Mouse (Mus musculus): ENCODE measurements around the gene Clic3. TPM values are rescaled to one million over a fixed set of nuclear protein-coding genes. Genes with fewer than 3 reads are reported as not detected.
A peak's percentile ranks its signal among the peaks of the same experiment; 100 is the strongest.

The Clic3 gene
- polyA plus RNA-seq, 1 experiment from 2014 or later, result 8.0 TPM

DNA sequence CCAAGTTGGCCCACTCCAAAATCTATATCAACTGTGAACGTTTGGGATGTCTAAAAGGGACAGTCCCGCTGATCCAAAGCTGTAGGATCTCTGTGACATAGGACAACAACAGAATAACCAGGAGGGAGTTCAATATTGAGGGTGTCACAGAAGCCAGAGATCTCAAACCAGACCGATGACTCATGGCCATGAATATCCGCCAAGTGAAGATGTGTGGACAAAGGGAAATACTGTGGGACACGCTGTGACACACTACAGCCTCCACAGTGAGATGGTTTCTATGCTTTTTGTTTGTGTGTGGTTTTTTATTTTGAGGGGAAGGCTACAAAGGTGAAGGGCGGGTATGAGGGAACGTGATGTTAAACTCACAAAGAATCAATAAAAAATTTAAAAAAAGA lies 32.0 kb downstream of the Clic3 start:
- no peak overlapping the region for H3K4me2 ChIP-seq (ENCODE audit: low read depth, low read length)
- ATAC-seq (replicated peaks; ENCODE audit: extremely low read depth, insufficient read depth, low FRiP score), result no peak
- WGBS, result 61% methylated on average over 7 of the region's 7 CpGs
- no peak overlapping the region for H3K27ac ChIP-seq (ENCODE audit: low read length)
- no peaks in the 10 kb centered on the region for H3K4me1 ChIP-seq (ENCODE audit: control insufficient read depth, insufficient read depth, low read length)
- H3K4me3 ChIP-seq (ENCODE audit: low read length), result no peak overlapping the region
- H3K36me3 ChIP-seq (ENCODE audit: control insufficient read depth, insufficient read depth), result no peaks in the 10 kb centered on the region
- H3K9me3 ChIP-seq (replicated peaks; ENCODE audit: control insufficient read depth, low read length), result no peaks in the 10 kb centered on the region
- H3K27me3 ChIP-seq (ENCODE audit: control insufficient read depth, insufficient read depth, low read length), result peaks cover 2% of the 10 kb centered on the region; the same call in 1 of the 2 replicates
- H3K9ac ChIP-seq (ENCODE audit: low read length), result no peak overlapping the region

DNA sequence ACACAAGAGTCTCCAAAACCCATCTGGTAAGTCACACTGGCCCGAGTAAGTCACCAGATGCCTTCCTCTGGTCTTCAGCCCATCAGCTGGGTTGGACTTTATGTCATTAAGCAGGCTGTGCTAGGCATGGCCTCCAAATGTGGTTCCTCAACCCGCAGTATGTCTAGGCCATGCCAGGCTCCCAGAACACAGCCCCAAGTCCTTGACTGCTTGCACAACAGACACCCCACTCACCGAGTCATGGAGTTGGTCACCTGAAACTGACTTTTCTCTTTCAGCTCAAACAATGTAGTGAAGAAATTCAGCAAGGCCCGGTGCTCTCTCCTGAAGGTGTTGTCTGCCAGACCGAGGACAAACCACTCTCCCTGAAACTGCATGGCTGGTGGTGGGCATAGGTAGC lies 36.4 kb downstream of the Clic3 start:
- no peaks in the 10 kb centered on the region for H3K36me3 ChIP-seq (ENCODE audit: control insufficient read depth, insufficient read depth)
- no peak overlapping the region for H3K4me2 ChIP-seq (ENCODE audit: low read depth, low read length)
- H3K4me3 ChIP-seq (ENCODE audit: low read length), result no peak overlapping the region
- no peak overlapping the region for H3K9ac ChIP-seq (ENCODE audit: low read length)
- ATAC-seq (replicated peaks; ENCODE audit: extremely low read depth, insufficient read depth, low FRiP score), result no peak
- 70% methylated on average over 5 of the region's 5 CpGs for WGBS
- no peak overlapping the region for H3K27ac ChIP-seq (ENCODE audit: low read length)
- H3K9me3 ChIP-seq (replicated peaks; ENCODE audit: control insufficient read depth, low read length), result no peaks in the 10 kb centered on the region
- no peaks in the 10 kb centered on the region for H3K4me1 ChIP-seq (ENCODE audit: control insufficient read depth, insufficient read depth, low read length)
- H3K27me3 ChIP-seq (ENCODE audit: control insufficient read depth, insufficient read depth, low read length), result peaks cover 2% of the 10 kb centered on the region; the same call in 1 of the 2 replicates

DNA sequence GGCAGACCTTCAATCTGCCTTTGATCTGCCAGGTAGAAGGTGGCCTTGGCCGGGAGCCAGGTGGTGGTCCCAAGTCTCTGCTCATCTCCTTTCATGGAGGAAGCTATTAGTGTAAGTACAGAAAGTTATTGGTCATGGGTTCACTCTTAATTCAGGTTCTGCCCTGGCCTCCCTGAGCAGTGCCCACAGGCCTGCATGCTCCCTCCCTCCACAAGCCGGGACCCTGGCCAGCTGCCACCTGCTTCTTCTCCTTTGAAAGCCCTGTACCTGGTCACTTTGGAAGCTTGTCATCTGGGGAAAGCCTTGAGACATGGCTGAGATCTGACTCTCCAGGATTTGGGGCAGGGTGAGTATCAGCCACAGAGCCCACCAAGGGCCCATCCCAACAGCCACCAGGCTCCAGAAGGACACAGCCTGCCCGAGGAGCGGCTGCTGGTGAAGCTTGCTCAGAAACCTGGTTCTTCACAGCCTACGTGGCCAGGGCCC lies 36.9 kb downstream of the Clic3 start, which contains the start of gene Lcn12:
Gene Lcn12, minus strand, starts transcription at position 436 of the 486 bp plus-strand sequence.
- 80% methylated on average over 5 of the region's 5 CpGs for WGBS
- Histone ChIP-seq H3K9ac (ENCODE audit: low read length) (no peak within 1 kb of the TSS), H3K36me3 (ENCODE audit: control insufficient read depth, insufficient read depth) (no peaks in the 10 kb centered on the region), H3K27me3 (ENCODE audit: control insufficient read depth, insufficient read depth, low read length) (no peaks in the 10 kb centered on the region), H3K4me3 (ENCODE audit: low read length) (no peak within 1 kb of the TSS), H3K4me2 (ENCODE audit: low read depth, low read length) (no peak within 1 kb of the TSS), H3K27ac (ENCODE audit: low read length) (no peak within 1 kb of the TSS), H3K9me3 (replicated peaks; ENCODE audit: control insufficient read depth, low read length) (no peaks in the 10 kb centered on the region), H3K4me1 (ENCODE audit: control insufficient read depth, insufficient read depth, low read length) (no peaks in the 10 kb centered on the region)
- no peak for ATAC-seq (replicated peaks; ENCODE audit: extremely low read depth, insufficient read depth, low FRiP score)

DNA sequence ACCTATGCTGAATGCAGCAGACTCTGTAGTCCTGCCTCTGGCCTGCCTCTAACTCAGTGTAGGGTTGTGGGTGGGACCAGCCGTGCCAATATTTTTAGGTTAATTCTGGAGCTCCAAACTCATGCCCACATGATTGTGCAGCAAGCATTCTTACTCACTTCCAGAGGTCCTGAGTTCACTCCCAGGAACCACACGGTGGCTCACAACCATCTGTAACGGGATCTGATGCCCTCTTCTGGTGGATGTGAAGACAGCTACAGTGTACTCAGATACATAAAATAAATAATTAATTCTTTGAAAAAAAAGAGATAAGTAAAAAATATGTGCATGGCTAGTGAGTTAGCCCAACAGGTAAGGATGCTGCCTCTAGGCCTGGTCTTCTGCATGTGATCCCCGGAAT lies 39.8 kb downstream of the Clic3 start:
- ATAC-seq (replicated peaks; ENCODE audit: extremely low read depth, insufficient read depth, low FRiP score), result no peak
- Histone ChIP-seq H3K27me3 (ENCODE audit: control insufficient read depth, insufficient read depth, low read length) (no peaks in the 10 kb centered on the region), H3K4me3 (ENCODE audit: low read length) (no peak overlapping the region), H3K4me1 (ENCODE audit: control insufficient read depth, insufficient read depth, low read length) (peaks cover 4% of the 10 kb centered on the region), H3K36me3 (ENCODE audit: control insufficient read depth, insufficient read depth) (no peaks in the 10 kb centered on the region), H3K9me3 (replicated peaks; ENCODE audit: control insufficient read depth, low read length) (no peaks in the 10 kb centered on the region), H3K9ac (ENCODE audit: low read length) (no peak overlapping the region), H3K4me2 (ENCODE audit: low read depth, low read length) (no peak overlapping the region), H3K27ac (ENCODE audit: low read length) (no peak overlapping the region)
- WGBS, result 42% methylated on average over 4 of the region's 4 CpGs

DNA sequence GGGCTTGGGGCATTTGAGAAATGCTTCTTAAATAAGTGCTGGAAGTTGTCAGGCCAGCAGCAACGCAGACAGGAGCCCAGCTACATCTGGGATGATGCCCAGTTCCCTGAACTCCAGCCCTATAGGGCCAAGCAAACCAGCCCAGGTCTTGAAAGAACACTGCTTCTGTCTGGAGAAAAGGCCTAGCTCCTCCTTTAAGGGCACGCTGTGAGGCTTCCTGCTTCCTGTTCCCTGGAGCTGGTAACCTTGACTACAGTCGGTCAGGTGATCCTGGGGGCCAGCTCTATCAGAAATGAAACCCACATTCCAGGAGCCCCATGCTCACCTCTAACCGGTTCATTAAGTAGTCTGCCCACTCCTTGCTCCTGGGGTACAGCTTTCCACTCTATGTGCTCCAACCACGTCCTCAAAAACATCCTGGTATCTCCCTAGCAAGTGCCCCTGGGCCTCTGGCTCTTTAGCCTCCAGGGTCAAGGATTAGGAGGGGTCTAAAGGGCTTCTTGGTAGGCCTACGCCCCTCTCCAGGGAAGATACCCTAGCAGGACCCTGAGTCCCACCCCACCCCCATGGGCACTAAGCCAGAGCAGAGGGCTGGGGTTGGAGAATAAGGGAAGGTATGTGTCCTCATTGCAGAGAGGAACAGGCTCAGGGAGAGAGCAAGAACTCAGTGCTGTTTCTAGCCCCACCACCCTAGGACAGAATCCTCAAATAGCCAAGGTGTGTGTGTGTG lies 41.4 kb downstream of the Clic3 start:
- no peak overlapping the region for H3K4me2 ChIP-seq (ENCODE audit: low read depth, low read length)
- H3K36me3 ChIP-seq (ENCODE audit: control insufficient read depth, insufficient read depth), result peaks cover 4% of the 10 kb centered on the region
- 0 out of 2 replicates have a peak overlapping the region, but pooled peaks have one; percentile 30 for H3K9ac ChIP-seq (ENCODE audit: low read length)
- no peaks in the 10 kb centered on the region for H3K27me3 ChIP-seq (ENCODE audit: control insufficient read depth, insufficient read depth, low read length)
- peaks cover 10% of the 10 kb centered on the region for H3K4me1 ChIP-seq (ENCODE audit: control insufficient read depth, insufficient read depth, low read length)
- H3K4me3 ChIP-seq (ENCODE audit: low read length), result no peak overlapping the region
- no peaks in the 10 kb centered on the region for H3K9me3 ChIP-seq (replicated peaks; ENCODE audit: control insufficient read depth, low read length)
- WGBS, result 43% methylated on average over 6 of the region's 6 CpGs
- no peak for ATAC-seq (replicated peaks; ENCODE audit: extremely low read depth, insufficient read depth, low FRiP score)
- H3K27ac ChIP-seq (ENCODE audit: low read length), result no peak overlapping the region

DNA sequence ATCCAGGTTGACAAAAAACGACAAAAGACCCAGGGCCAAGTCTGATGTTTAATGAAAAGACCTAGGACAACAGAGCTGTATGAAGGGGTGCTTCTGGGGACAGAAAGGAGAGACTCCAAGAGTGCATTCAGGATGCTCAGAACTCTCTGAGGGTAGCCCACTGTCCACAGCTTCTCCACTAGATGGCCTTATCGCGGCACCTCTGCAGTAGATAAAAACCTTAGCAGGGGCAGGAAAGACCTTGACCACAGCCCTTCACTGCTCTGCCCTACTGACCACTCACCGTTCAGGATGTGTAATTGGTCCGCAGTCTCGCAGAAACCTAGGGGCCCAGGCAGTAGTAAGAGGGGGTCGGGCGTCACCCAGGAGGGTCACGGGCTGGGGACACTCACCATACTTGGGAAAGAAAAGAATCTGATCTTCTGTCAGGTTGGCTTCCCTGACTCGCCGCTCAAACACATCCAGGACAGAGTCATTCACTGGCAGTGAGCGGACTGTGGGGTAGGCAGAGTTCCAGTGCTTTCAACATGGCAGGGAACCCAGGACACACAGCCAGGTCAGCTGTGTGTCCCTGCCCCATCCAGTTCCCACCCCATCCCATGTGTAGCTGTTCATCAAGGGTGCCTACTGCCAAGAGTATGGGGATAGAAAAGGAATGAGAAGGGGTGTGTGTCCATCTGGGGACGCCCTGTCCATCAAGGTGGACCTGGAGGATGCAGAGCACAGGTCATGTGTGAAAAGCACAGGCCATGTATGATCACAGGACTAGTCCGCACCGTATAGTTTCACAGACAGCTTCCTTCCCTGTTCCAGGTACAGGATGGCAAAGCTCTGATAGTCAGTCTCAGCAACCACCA lies 42.2 kb downstream of the Clic3 start:
- H3K4me1 ChIP-seq (ENCODE audit: control insufficient read depth, insufficient read depth, low read length), result peaks cover 10% of the 10 kb centered on the region
- peaks cover 11% of the 10 kb centered on the region for H3K36me3 ChIP-seq (ENCODE audit: control insufficient read depth, insufficient read depth)
- H3K27ac ChIP-seq (ENCODE audit: low read length), result no peak overlapping the region
- no peak overlapping the region for H3K4me3 ChIP-seq (ENCODE audit: low read length)
- no peak overlapping the region for H3K4me2 ChIP-seq (ENCODE audit: low read depth, low read length)
- H3K9me3 ChIP-seq (replicated peaks; ENCODE audit: control insufficient read depth, low read length), result no peaks in the 10 kb centered on the region
- WGBS, result 65% methylated on average over 15 of the region's 15 CpGs
- no peak overlapping the region for H3K9ac ChIP-seq (ENCODE audit: low read length)
- no peak for ATAC-seq (replicated peaks; ENCODE audit: extremely low read depth, insufficient read depth, low FRiP score)
- H3K27me3 ChIP-seq (ENCODE audit: control insufficient read depth, insufficient read depth, low read length), result no peaks in the 10 kb centered on the region

DNA sequence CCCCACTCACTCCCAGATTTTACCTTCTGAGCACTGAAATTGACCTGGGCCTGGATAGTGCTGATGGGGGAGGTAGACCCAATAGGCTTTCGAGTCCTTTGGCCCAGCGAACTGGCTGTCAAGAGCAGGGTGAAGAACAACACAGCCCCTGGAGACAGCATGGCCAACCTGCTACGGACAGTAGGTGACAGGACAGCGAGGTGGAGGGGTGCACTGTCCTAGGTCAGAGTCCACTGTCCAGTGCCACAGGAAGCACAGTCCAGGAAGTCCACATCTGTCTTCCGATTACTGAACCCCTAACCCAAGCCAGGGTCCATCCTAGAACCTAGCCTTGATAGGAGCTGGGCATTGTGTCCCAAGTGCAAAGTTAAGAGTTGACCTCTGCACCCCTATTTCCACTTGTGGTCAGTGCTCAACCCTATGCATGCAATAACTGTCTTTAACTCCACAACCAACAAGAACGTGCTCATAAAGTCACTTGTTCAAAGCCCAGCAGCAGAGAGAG lies 43.5 kb downstream of the Clic3 start:
- no peak for ATAC-seq (replicated peaks; ENCODE audit: extremely low read depth, insufficient read depth, low FRiP score)
- peak overlapping the region; percentile 67 for H3K4me2 ChIP-seq (ENCODE audit: low read depth, low read length)
- WGBS, result 68% methylated on average over 6 of the region's 6 CpGs
- peak overlapping the region; percentile 73 for H3K9ac ChIP-seq (ENCODE audit: low read length)
- no peaks in the 10 kb centered on the region for H3K27me3 ChIP-seq (ENCODE audit: control insufficient read depth, insufficient read depth, low read length)
- H3K27ac ChIP-seq (ENCODE audit: low read length), result peak overlapping the region; percentile 47; the same call in 1 of the 2 replicates
- no peaks in the 10 kb centered on the region for H3K9me3 ChIP-seq (replicated peaks; ENCODE audit: control insufficient read depth, low read length)
- peaks cover 10% of the 10 kb centered on the region for H3K4me1 ChIP-seq (ENCODE audit: control insufficient read depth, insufficient read depth, low read length)
- peaks cover 21% of the 10 kb centered on the region for H3K36me3 ChIP-seq (ENCODE audit: control insufficient read depth, insufficient read depth)
- peak overlapping the region; percentile 96 for H3K4me3 ChIP-seq (ENCODE audit: low read length)

DNA sequence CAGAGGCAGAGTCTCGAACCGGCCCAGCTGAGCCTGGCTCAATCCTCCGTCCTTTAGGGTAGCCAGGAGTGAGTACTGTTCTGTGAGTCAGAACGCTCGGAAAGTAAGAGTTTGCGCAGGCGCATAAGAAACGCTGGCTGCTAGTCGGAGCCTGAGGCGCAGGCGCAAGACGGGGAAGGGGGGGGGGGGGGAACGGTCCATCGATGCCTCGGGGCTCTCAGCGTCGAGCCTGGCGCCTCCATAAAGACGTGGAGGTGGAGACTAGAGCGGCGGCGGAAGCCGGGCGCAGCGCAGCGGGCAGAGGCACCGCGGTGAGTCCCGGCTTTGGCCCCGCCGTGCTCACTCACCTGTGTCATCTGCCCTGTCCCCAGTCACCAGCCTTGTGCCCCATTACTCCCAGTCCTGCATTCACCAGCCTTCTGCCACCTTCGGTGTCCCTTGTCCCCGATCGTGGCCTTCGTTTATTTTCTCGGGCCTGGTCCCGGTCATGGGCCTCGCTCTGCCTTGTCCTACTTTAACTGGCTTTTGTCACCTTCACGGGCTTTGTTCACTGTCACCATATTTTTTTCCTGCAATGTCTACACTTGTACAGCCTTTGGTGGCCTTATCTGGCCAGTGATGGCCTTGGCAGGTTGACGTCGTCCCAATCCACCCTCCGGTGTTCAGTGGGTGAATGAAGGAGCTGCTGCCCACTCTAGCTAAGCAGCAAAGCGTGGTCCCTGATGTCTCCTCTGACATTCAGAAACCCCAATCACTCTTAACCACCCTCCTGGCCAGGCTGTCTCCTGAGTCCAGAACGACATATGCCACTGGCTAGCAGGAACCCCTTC lies 44.2 kb downstream of the Clic3 start, which contains the start of gene Fbxw5:
Gene Fbxw5, plus strand, starts transcription at position 175 of the 830 bp plus-strand sequence.
- no peaks in the 10 kb centered on the region for H3K27me3 ChIP-seq (ENCODE audit: control insufficient read depth, insufficient read depth, low read length)
- H3K4me1 ChIP-seq (ENCODE audit: control insufficient read depth, insufficient read depth, low read length), result peaks cover 10% of the 10 kb centered on the region
- under 1% methylated on average over 38 of the region's 44 CpGs for WGBS
- ATAC-seq (replicated peaks; ENCODE audit: extremely low read depth, insufficient read depth, low FRiP score), result peak; percentile 93
- H3K4me2 ChIP-seq (ENCODE audit: low read depth, low read length), result peak within 1 kb of the TSS; percentile 99
- H3K9ac ChIP-seq (ENCODE audit: low read length), result peak within 1 kb of the TSS; percentile 98
- peaks cover 21% of the 10 kb centered on the region for H3K36me3 ChIP-seq (ENCODE audit: control insufficient read depth, insufficient read depth)
- H3K9me3 ChIP-seq (replicated peaks; ENCODE audit: control insufficient read depth, low read length), result no peaks in the 10 kb centered on the region
- H3K27ac ChIP-seq (ENCODE audit: low read length), result peak within 1 kb of the TSS; percentile 64
- peak within 1 kb of the TSS; percentile 96 for H3K4me3 ChIP-seq (ENCODE audit: low read length)

All from heart, embryonic 16.5 days (tissue).